Mouse (Mus musculus): ENCODE measurements around the gene Hacd2. TPM values are rescaled to one million over a fixed set of nuclear protein-coding genes. Genes with fewer than 3 reads are reported as not detected.

Gene Hacd2
- polyA plus RNA-seq, 1 experiment: 36.1 TPM

DNA sequence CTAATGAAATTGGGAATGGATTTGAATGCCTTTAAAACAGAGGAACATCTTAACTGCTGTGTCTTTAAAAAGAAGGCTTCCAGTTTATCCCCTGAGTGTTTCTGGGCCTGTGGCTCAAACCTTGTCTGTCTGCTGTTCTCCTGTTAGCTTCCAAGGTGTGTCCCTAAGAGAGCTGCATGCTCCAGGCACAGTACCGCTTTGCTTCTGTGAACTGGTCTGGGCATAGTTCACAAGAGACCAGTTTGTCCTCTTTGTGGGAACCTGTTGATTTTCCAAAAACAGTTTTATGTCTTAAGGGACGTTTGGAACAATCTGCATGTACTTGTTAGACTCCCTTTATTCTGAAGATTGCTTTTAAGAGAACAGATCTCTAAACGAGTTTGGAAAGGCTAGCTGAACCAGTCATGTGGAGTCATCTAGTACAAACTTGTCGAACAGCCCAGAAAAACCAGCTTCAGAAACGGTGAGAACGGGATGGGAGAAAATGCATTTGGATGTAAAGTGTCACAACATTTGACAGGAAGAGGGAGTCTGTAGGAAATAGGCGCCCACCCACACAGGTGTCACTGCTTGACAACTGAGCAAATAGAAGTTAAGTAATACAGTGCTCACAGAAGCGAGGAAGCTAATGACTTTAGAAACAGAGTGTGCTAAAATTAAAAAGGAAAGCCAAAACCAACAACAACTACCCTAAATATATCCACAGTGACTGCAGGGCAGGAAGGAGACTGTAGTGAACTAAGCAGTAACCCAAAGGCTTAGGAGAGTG is 11.8 kb downstream of the Hacd2 start:
- no peaks in the 10 kb centered on the region for H3K79me2 ChIP-seq (ENCODE audit: control insufficient read depth, insufficient read depth)
- H3ac ChIP-seq (ENCODE audit: control insufficient read depth, insufficient read length): no peak overlapping the region
- TF ChIP-seq MYOG (IDR thresholded peaks at IDR 0.05; ENCODE audit: control insufficient read depth in 1 of 3, insufficient read depth in 1 of 3, insufficient read length in 2 of 3, low read depth in 2 of 3): no peak
- TF ChIP-seq USF1 (IDR thresholded peaks at IDR 0.05; ENCODE audit: low read depth): no peak
- TF ChIP-seq SRF (IDR thresholded peaks at IDR 0.05; ENCODE audit: control insufficient read depth, insufficient read length, low read depth): no peak
- TF ChIP-seq TCF3 (IDR thresholded peaks at IDR 0.05; ENCODE audit: insufficient read length, low read depth): no peak
- no peak for TF ChIP-seq CEBPB (IDR thresholded peaks at IDR 0.05; ENCODE audit: insufficient read depth, poor library complexity, severe bottlenecking)
- TF ChIP-seq REST (IDR thresholded peaks at IDR 0.05; ENCODE audit: insufficient read depth, insufficient read length): no peak
- no peak for TF ChIP-seq POLR2AphosphoS2 (IDR thresholded peaks at IDR 0.05; ENCODE audit: insufficient read length, low read depth)
- TF ChIP-seq POLR2A (IDR thresholded peaks at IDR 0.05; ENCODE audit: insufficient read length, low read depth): no peak
- TF ChIP-seq E2F4 (IDR thresholded peaks at IDR 0.05; ENCODE audit: insufficient read depth): no peak
- TF ChIP-seq TCF12 (IDR thresholded peaks at IDR 0.05; ENCODE audit: insufficient read depth, poor library complexity, severe bottlenecking): no peak
- no peak for TF ChIP-seq MYOD1 (IDR thresholded peaks at IDR 0.05; ENCODE audit: control insufficient read depth in 1 of 3, insufficient read length in 2 of 3, low read depth in 2 of 3)
- TF ChIP-seq MAX (IDR thresholded peaks at IDR 0.05; ENCODE audit: low read depth): no peak
- H3K36me3 ChIP-seq (ENCODE audit: control insufficient read depth, insufficient read depth): no peaks in the 10 kb centered on the region
- no peak overlapping the region for H3K4me2 ChIP-seq (ENCODE audit: low read depth)
- no peak overlapping the region for H3K4me3 ChIP-seq
- no peaks in the 10 kb centered on the region for H3K27me3 ChIP-seq (ENCODE audit: control insufficient read depth, insufficient read depth, insufficient read length)

DNA sequence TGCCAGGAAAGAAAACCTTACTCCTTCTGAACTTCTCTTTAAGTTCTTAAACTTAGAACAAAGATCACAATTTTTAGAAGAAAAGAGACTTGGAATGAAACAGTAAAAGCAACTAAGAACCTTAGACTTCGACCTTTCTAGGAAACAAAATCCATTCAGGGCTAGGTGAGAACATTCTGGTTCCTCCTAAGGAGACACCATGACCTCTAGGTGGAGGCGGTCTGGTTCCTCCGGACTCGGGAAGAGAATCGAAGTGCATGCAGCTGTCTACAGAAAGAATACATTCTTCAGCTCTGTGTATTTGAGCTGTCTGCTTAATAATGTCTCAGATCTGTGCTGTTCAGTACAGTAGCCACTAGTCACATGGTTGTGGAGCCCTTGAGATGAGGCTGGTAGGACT is 12.7 kb downstream of the Hacd2 start:
- Histone ChIP-seq H3K36me3 (ENCODE audit: control insufficient read depth, insufficient read depth) (no peaks in the 10 kb centered on the region), H3K4me3 (no peak overlapping the region), H3ac (ENCODE audit: control insufficient read depth, insufficient read length) (no peak overlapping the region), H3K4me2 (ENCODE audit: low read depth) (no peak overlapping the region), H3K79me2 (ENCODE audit: control insufficient read depth, insufficient read depth) (no peaks in the 10 kb centered on the region), H3K27me3 (ENCODE audit: control insufficient read depth, insufficient read depth, insufficient read length) (no peaks in the 10 kb centered on the region)
- TF ChIP-seq MAX (IDR thresholded peaks at IDR 0.05; ENCODE audit: low read depth) (no peak), E2F4 (IDR thresholded peaks at IDR 0.05; ENCODE audit: insufficient read depth) (no peak), USF1 (IDR thresholded peaks at IDR 0.05; ENCODE audit: low read depth) (no peak), CEBPB (IDR thresholded peaks at IDR 0.05; ENCODE audit: insufficient read depth, poor library complexity, severe bottlenecking) (no peak), MYOD1 (IDR thresholded peaks at IDR 0.05; ENCODE audit: control insufficient read depth in 1 of 3, insufficient read length in 2 of 3, low read depth in 2 of 3) (no peak), POLR2A (IDR thresholded peaks at IDR 0.05; ENCODE audit: insufficient read length, low read depth) (no peak), SRF (IDR thresholded peaks at IDR 0.05; ENCODE audit: control insufficient read depth, insufficient read length, low read depth) (no peak), POLR2AphosphoS2 (IDR thresholded peaks at IDR 0.05; ENCODE audit: insufficient read length, low read depth) (no peak), TCF3 (IDR thresholded peaks at IDR 0.05; ENCODE audit: insufficient read length, low read depth) (no peak), REST (IDR thresholded peaks at IDR 0.05; ENCODE audit: insufficient read depth, insufficient read length) (no peak)

DNA sequence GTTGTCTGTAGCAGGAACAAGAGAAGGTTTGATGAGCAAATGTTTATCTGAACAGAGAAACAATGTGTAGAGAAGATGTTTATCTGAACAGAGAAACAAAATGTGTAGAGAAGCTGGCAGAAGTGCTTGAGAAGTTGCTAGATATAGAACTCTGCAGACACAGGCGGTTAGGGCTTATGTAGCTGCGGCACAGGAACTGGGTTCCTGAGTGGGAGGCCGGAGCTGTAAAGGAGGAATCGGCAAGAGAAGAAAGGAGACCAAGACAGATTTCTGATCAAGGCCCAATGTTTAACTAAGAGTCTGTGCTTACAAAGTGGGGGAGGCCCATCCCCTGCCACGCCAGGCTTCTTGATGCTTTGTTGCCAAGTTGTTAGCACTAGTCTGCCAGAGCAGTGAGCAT is 14.5 kb downstream of the Hacd2 start:
- no peaks in the 10 kb centered on the region for H3K36me3 ChIP-seq (ENCODE audit: control insufficient read depth, insufficient read depth)
- no peaks in the 10 kb centered on the region for H3K79me2 ChIP-seq (ENCODE audit: control insufficient read depth, insufficient read depth)
- H3K4me3 ChIP-seq: no peak overlapping the region
- H3K27me3 ChIP-seq (ENCODE audit: control insufficient read depth, insufficient read depth, insufficient read length): no peaks in the 10 kb centered on the region
- no peak for TF ChIP-seq TCF12 (IDR thresholded peaks at IDR 0.05; ENCODE audit: insufficient read depth, poor library complexity, severe bottlenecking)
- no peak for TF ChIP-seq MYOG (IDR thresholded peaks at IDR 0.05; ENCODE audit: control insufficient read depth in 1 of 3, insufficient read depth in 1 of 3, insufficient read length in 2 of 3, low read depth in 2 of 3)
- no peak for TF ChIP-seq USF1 (IDR thresholded peaks at IDR 0.05; ENCODE audit: low read depth)
- no peak for TF ChIP-seq CEBPB (IDR thresholded peaks at IDR 0.05; ENCODE audit: insufficient read depth, poor library complexity, severe bottlenecking)
- TF ChIP-seq TCF3 (IDR thresholded peaks at IDR 0.05; ENCODE audit: insufficient read length, low read depth): no peak
- H3ac ChIP-seq (ENCODE audit: control insufficient read depth, insufficient read length): no peak overlapping the region
- no peak overlapping the region for H3K4me2 ChIP-seq (ENCODE audit: low read depth)

DNA sequence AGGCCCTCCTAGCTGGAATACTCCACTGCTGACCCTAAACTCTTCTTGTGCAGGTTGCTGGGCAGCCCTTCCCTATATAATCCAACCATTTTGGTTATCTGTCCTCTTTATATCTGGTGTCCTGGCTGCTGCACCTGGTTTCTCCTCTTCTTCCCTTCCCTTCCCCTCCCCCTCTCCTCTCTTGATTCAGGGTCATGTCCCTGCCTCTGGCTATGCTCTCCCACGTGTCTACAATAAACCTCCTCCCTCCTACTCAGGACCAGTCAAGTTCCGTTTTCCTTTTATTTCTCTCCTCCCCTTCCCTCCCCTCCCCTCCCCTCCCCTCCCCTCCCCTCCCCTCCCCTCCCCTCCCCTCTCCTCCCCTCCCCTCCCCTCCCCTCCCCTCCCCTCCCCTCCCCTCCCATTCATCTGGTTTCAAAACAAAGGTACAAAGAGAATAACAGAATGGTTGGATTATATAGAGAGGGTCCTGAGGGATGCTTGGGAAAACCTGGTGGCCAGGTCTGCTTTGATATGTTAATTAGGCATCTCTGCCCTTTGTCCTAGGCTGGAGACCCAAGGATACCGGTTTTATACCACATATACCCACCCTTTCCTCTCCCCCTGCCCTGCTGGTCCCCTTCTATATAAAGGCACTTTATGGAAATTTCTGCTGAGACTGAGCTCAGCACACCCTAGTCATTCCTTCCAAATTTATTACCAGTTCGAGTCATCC is 16.3 kb downstream of the Hacd2 start:
- TF ChIP-seq MYOD1 (IDR thresholded peaks at IDR 0.05; ENCODE audit: control insufficient read depth in 1 of 3, insufficient read length in 2 of 3, low read depth in 2 of 3) (no peak), POLR2A (IDR thresholded peaks at IDR 0.05; ENCODE audit: insufficient read length, low read depth) (no peak), TCF3 (IDR thresholded peaks at IDR 0.05; ENCODE audit: insufficient read length, low read depth) (no peak), MAX (IDR thresholded peaks at IDR 0.05; ENCODE audit: low read depth) (no peak), MYOG (IDR thresholded peaks at IDR 0.05; ENCODE audit: control insufficient read depth in 1 of 3, insufficient read depth in 1 of 3, insufficient read length in 2 of 3, low read depth in 2 of 3) (no peak), SRF (IDR thresholded peaks at IDR 0.05; ENCODE audit: control insufficient read depth, insufficient read length, low read depth) (no peak), REST (IDR thresholded peaks at IDR 0.05; ENCODE audit: insufficient read depth, insufficient read length) (no peak), TCF12 (IDR thresholded peaks at IDR 0.05; ENCODE audit: insufficient read depth, poor library complexity, severe bottlenecking) (no peak), USF1 (IDR thresholded peaks at IDR 0.05; ENCODE audit: low read depth) (no peak), CEBPB (IDR thresholded peaks at IDR 0.05; ENCODE audit: insufficient read depth, poor library complexity, severe bottlenecking) (no peak), POLR2AphosphoS2 (IDR thresholded peaks at IDR 0.05; ENCODE audit: insufficient read length, low read depth) (no peak), E2F4 (IDR thresholded peaks at IDR 0.05; ENCODE audit: insufficient read depth) (no peak)
- no peak overlapping the region for H3K4me3 ChIP-seq
- no peak overlapping the region for H3ac ChIP-seq (ENCODE audit: control insufficient read depth, insufficient read length)
- peaks cover 4% of the 10 kb centered on the region for H3K36me3 ChIP-seq (ENCODE audit: control insufficient read depth, insufficient read depth)
- no peaks in the 10 kb centered on the region for H3K79me2 ChIP-seq (ENCODE audit: control insufficient read depth, insufficient read depth)
- no peak overlapping the region for H3K4me2 ChIP-seq (ENCODE audit: low read depth)
- no peaks in the 10 kb centered on the region for H3K27me3 ChIP-seq (ENCODE audit: control insufficient read depth, insufficient read depth, insufficient read length)
